Mouse (Mus musculus): ENCODE results near the gene Kif19a.

The Kif19a gene

GRCm38 (mm10) chr11:114807686-114808427 lies 42.7 kb downstream of the Kif19a start:
- DNase-seq (ENCODE audit: low spot score): no peak

GRCm38 (mm10) chr11:114809371-114809770 lies 44.2 kb downstream of the Kif19a start:
- no peak for DNase-seq (ENCODE audit: low spot score)

GRCm38 (mm10) chr11:114810344-114810743 lies 45.2 kb downstream of the Kif19a start:
- no peak for DNase-seq (ENCODE audit: low spot score)

GRCm38 (mm10) chr11:114812731-114813240 lies 47.6 kb downstream of the Kif19a start:
- peak; percentile 92 for DNase-seq (ENCODE audit: low spot score)

GRCm38 (mm10) chr11:114814873-114815592 lies 49.8 kb downstream of the Kif19a start:
- no peak for DNase-seq (ENCODE audit: low spot score)

GRCm38 (mm10) chr11:114816934-114817333 lies 51.7 kb downstream of the Kif19a start:
- DNase-seq (ENCODE audit: low spot score): no peak

GRCm38 (mm10) chr11:114818185-114818584 lies 53.0 kb downstream of the Kif19a start:
- DNase-seq (ENCODE audit: low spot score): no peak

GRCm38 (mm10) chr11:114819110-114819509 lies 53.9 kb downstream of the Kif19a start:
- DNase-seq (ENCODE audit: low spot score): no peak

GRCm38 (mm10) chr11:114820444-114820843 lies 55.3 kb downstream of the Kif19a start:
- no peak for DNase-seq (ENCODE audit: low spot score)

- DNase-seq (ENCODE audit: low spot score): no peak
Measured at GRCm38 (mm10) chr11:114821325-114821724, 56.1 kb downstream of the Kif19a start.

- peak; percentile 55 for DNase-seq (ENCODE audit: low spot score)
Measured at GRCm38 (mm10) chr11:114822727-114823126, 57.5 kb downstream of the Kif19a start.

GRCm38 (mm10) chr11:114823199-114823725 lies 58.1 kb downstream of the Kif19a start:
- no peak for DNase-seq (ENCODE audit: low spot score)

- DNase-seq (ENCODE audit: low spot score): no peak
Measured at GRCm38 (mm10) chr11:114826686-114827085, 61.5 kb downstream of the Kif19a start.

- no peak for DNase-seq (ENCODE audit: low spot score)
Measured at GRCm38 (mm10) chr11:114829499-114830432, 64.6 kb downstream of the Kif19a start.

GRCm38 (mm10) chr11:114830433-114830773 lies 65.2 kb downstream of the Kif19a start:
- no peak for DNase-seq (ENCODE audit: low spot score)

GRCm38 (mm10) chr11:114833166-114833565 lies 68.0 kb downstream of the Kif19a start:
- DNase-seq (ENCODE audit: low spot score): no peak
